Mouse (Mus musculus) bone marrow, adult 2 months (tissue): ENCODE measurements around the gene Anapc2.

Experiments used
- CTCF ChIP-seq: fragments of 200-500 bp; IDR thresholded peaks from 2 replicates; pipeline ENCODE4 v1.5.1; 2011; ENCODE audit warnings: low read length, control low read depth; ENCODE audit not compliant: control insufficient read depth, insufficient read depth
- POLR2A ChIP-seq: fragments of 200-500 bp; IDR thresholded peaks from 2 replicates; pipeline ENCODE4 v1.6.1; 2011; ENCODE audit warnings: low read depth, mild to moderate bottlenecking, control low read depth, low read length, borderline replicate concordance; ENCODE audit not compliant: control insufficient read depth

- TF ChIP-seq POLR2A = no peak
- no peak for TF ChIP-seq CTCF
Observed at GRCm38 (mm10) chr2:25230581-25230980, 41.7 kb upstream of the Anapc2 start.
